ENCODE assay signal across 20 mouse cellular contexts in the genomic region with DNA sequence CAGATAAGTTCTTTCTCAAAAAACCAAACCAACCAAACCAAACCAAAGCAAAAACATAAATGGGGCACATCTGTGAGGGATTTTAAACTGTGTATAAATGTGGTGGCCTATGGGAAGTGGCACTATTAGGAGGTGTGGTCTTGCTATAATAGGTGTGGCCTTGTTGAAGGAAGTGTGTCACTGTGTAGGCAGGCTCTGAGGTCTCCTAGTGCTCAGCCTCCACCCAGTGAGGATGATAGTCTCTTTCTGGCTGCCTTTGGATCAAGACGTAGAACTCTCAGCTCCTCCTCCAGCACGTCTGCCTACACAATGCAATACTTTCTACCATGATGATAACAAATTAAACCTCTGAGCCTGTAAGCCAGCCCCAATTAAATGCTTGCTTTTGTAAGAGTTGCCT.
"Had no signal": no experiment of that assay in that cellular context is flagged by ENCODE, and none has a peak within 500 bp of the region (broad histone marks: within the 10 kb centered on the region; RNA-seq: fewer than 3 reads in every experiment).

No protein-coding gene starts in this region.

- H3K9ac ChIP-seq: intestine, embryonic 15.5 days; limb, embryonic 13.5 days; midbrain, embryonic 13.5 days; neural tube, embryonic 13.5 days had no signal

- ATAC-seq: intestine, embryonic 15.5 days; midbrain, embryonic 13.5 days; midbrain, embryonic 16.5 days had no signal

- H3K27me3 ChIP-seq: intestine, embryonic 15.5 days; limb, embryonic 13.5 days; midbrain, embryonic 13.5 days; neural tube, embryonic 13.5 days had no signal

- H3K27ac ChIP-seq: intestine, embryonic 15.5 days; kidney, postnatal 0 days; layer of hippocampus, adult 2 months; limb, embryonic 10.5 days; limb, embryonic 13.5 days; midbrain, embryonic 10.5 days; midbrain, embryonic 13.5 days; neural tube, embryonic 13.5 days had no signal

- H3K9me3 ChIP-seq: intestine, embryonic 15.5 days; limb, embryonic 10.5 days; limb, embryonic 13.5 days; midbrain, embryonic 10.5 days; midbrain, embryonic 13.5 days; neural tube, embryonic 13.5 days had no signal

- H3K4me1 ChIP-seq: intestine, embryonic 15.5 days; limb, embryonic 10.5 days; limb, embryonic 13.5 days; midbrain, embryonic 10.5 days; midbrain, embryonic 13.5 days; neural tube, embryonic 13.5 days had no signal

- H3K4me2 ChIP-seq: intestine, embryonic 15.5 days; limb, embryonic 13.5 days; midbrain, embryonic 13.5 days; neural tube, embryonic 13.5 days had no signal

- DNase-seq: kidney, adult 2 months; kidney, postnatal 25 days; layer of hippocampus, adult 9-11 months; liver; lung, adult 2 months; lung, postnatal 14 days; lung, postnatal 4 days; retina, postnatal 1 day; right cerebral cortex, postnatal 25 days; thymus, postnatal 25 days had no signal

- H3K4me3 ChIP-seq: intestine, embryonic 15.5 days; layer of hippocampus, adult 2 months; limb, embryonic 10.5 days; limb, embryonic 13.5 days; midbrain, embryonic 10.5 days; midbrain, embryonic 13.5 days; myocyte; neural tube, embryonic 13.5 days had no signal

- H3K36me3 ChIP-seq: intestine, embryonic 15.5 days had no signal
